Mouse (Mus musculus): ENCODE results near the gene Adcy2.

DNA sequence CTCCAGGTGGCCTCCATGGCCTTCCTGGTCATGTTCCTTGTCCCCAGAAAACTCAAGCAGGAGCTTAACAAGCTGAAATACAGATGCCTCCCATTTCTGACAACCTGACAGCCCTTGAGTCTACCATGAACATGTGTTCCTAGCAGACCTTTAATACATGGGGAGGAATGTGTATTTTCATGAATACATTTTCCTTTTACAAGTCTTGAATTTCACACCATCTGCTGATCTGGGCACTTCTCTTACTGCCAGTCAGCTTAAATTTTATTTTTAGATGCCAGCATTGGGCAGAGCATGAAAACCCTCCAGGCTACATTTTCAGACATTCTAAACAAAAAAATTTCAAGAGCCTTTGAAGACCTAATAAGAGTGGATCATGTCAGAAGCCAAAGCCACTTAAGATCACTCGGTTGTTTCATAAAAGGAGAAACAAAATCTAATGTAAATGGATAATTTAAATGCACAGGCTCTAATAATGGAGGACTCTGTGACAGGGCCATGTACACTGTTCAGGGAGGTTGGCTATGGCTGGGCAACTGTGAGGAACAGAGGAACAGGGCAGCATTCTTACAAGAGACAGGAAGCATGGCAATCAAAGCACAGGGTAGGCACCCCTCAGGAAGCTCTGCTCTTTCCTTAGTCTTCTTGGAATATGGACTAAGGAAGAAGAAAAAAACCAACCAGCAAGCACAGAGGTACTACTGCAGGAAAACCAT, 131.2 kb downstream of the Adcy2 start:
- TF ChIP-seq GATA1 (IDR thresholded peaks at IDR 0.05; ENCODE audit: borderline replicate concordance, low read length), result no peak
- no peak for TF ChIP-seq FLI1 (IDR thresholded peaks at IDR 0.05; ENCODE audit: low read length)

All from megakaryocyte, embryonic 14.5 days (primary cell).